Mouse (Mus musculus) MEL (cell line): ENCODE data around the gene Arhgap33.

ENCODE experiments used
- CTCF ChIP-seq, 3 experiments: IDR thresholded peaks in 2 of 3; conservative IDR thresholded peaks in 1 of 3; 2 replicates each; pipeline ENCODE4 v1.5.1; 2011 to 2012; ENCODE audit warnings: low read length in 3 of 3, low read depth in 2 of 3, mild to moderate bottlenecking in 2 of 3, improper control_type of control experiment in 1 of 3, inconsistent platforms in 1 of 3, mixed read lengths in 1 of 3, moderate library complexity in 1 of 3; ENCODE audit not compliant: control insufficient read depth in 1 of 3, insufficient read depth in 1 of 3, poor library complexity in 1 of 3, severe bottlenecking in 1 of 3
- EP300 ChIP-seq, 2 experiments: IDR thresholded peaks; 2 replicates each; pipeline ENCODE4 v1.6.1; 2011; ENCODE audit warnings: improper control_type of control experiment in 2 of 2, low read length in 2 of 2, low read depth in 1 of 2, mild to moderate bottlenecking in 1 of 2
- KAT2A ChIP-seq: conservative IDR thresholded peaks from 2 replicates; pipeline ENCODE4 v1.6.1; 2012; ENCODE audit warnings: low read depth, low read length, improper control_type of control experiment, inconsistent platforms
- POLR2A ChIP-seq, 2 experiments: IDR thresholded peaks; 2 replicates each; pipeline ENCODE4 v1.6.1; 2011 to 2012; ENCODE audit warnings: low read length in 2 of 2, mild to moderate bottlenecking in 2 of 2, control low read depth in 1 of 2, improper control_type of control experiment in 1 of 2, low read depth in 1 of 2, moderate library complexity in 1 of 2; ENCODE audit not compliant: control insufficient read depth in 1 of 2, insufficient read depth in 1 of 2, poor library complexity in 1 of 2

DNA sequence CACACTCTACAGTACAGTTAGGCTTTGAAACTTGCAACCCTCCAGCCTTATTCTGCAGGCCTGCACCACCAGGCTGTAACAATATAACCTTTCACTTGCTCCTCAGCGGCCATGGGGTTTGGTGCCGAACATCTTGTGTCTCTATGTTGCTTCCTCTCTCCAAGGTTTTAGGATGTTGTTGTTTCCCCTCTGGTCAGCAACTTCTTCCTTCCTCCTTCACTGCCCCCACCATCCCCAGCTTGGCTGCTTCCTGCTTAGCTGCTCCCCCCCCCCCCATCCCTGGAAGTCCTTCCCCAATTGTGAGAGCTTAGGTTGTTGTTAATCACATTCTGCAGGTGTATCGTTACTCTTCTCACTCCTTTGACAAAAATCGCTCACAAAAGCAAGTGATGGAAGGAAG is 26.8 kb downstream of the Arhgap33 start:
- TF ChIP-seq POLR2A (IDR thresholded peaks at IDR 0.05; ENCODE audit: control insufficient read depth in 1 of 2, insufficient read depth in 1 of 2, low read depth in 1 of 2, low read length in 2 of 2, poor library complexity in 1 of 2) (no peak), EP300 (IDR thresholded peaks at IDR 0.05; ENCODE audit: low read depth in 1 of 2, low read length in 2 of 2) (no peak), KAT2A (no peak), CTCF (IDR thresholded peaks at IDR 0.05 in 2 of 3, conservative IDR thresholded peaks at IDR 0.05 in 1 of 3; ENCODE audit: control insufficient read depth in 1 of 3, insufficient read depth in 1 of 3, low read depth in 2 of 3, low read length in 3 of 3, poor library complexity in 1 of 3, severe bottlenecking in 1 of 3) (no peak)
